Mouse (Mus musculus) CH12.LX (cell line): ENCODE results near the gene Glp2r. TPM values are rescaled to one million over a fixed set of nuclear protein-coding genes. Genes with fewer than 3 reads are reported as not detected.

Experiments
- DNase-seq: peaks from one replicate; pipeline ENCODE4 v3.0.0-alpha.2; 2013; ENCODE audit errors: extremely low read depth
- H3K27ac ChIP-seq: 2 replicates; pipeline ENCODE4 v1.5.1; 2012; ENCODE audit warnings: low read depth, mild to moderate bottlenecking, control low read depth, moderate library complexity; ENCODE audit not compliant: insufficient read depth
- H3K27me3 ChIP-seq: replicated peaks from 2 replicates; pipeline ENCODE3; 2012; ENCODE audit warnings: inconsistent platforms
- H3K36me3 ChIP-seq, 2 experiments: replicated peaks in 1 of 2; 2 replicates each; pipeline versions ENCODE3 to v1.6.1; 2012; ENCODE audit warnings: inconsistent platforms in 1 of 2, low read length in 1 of 2, mild to moderate bottlenecking in 1 of 2, mixed read lengths in 1 of 2, moderate library complexity in 1 of 2; ENCODE audit not compliant: control insufficient read depth in 1 of 2, insufficient read depth in 1 of 2
- H3K4me1 ChIP-seq, 2 experiments: 2 replicates each; pipeline ENCODE4 v1.6.1; 2012; ENCODE audit warnings: inconsistent platforms in 1 of 2, moderate library complexity in 1 of 2; ENCODE audit not compliant: insufficient read depth in 2 of 2, control insufficient read depth in 1 of 2
- H3K4me2 ChIP-seq: 2 replicates; pipeline ENCODE4 v1.6.1; 2012; ENCODE audit warnings: low read depth, mild to moderate bottlenecking, control low read depth; ENCODE audit not compliant: poor library complexity, insufficient read depth, severe bottlenecking
- H3K4me3 ChIP-seq, 3 experiments: fragments of 150-350 bp in 1 of 3; sonication (generic) in 1 of 3; replicated peaks in 1 of 3; 2 replicates each; pipeline versions ENCODE3 to v1.5.1; 2011 to 2012; ENCODE audit warnings: low read depth in 2 of 3, low read length in 2 of 3, mild to moderate bottlenecking in 2 of 3, moderate library complexity in 2 of 3, control low read depth in 1 of 3, improper control_type of control experiment in 1 of 3, inconsistent platforms in 1 of 3, mixed read lengths in 1 of 3; ENCODE audit not compliant: poor library complexity in 1 of 3
- H3K79me2 ChIP-seq: replicated peaks from 2 replicates; pipeline ENCODE4 v1.6.1; 2012; ENCODE audit warnings: mild to moderate bottlenecking, moderate library complexity; ENCODE audit not compliant: control insufficient read depth, poor library complexity, insufficient read depth, severe bottlenecking; ENCODE audit errors: extremely low read depth
- H3K9ac ChIP-seq: 2 replicates; pipeline ENCODE4 v1.6.1; 2012; ENCODE audit warnings: low read depth, mild to moderate bottlenecking, control low read depth, moderate library complexity; ENCODE audit not compliant: insufficient read depth
- H3K9me3 ChIP-seq: replicated peaks from 2 replicates; pipeline ENCODE3; 2012; ENCODE audit warnings: low read length, inconsistent platforms, mixed read lengths
- BHLHE40 ChIP-seq: IDR thresholded peaks from 2 replicates; pipeline ENCODE4 v1.6.1; 2011; ENCODE audit warnings: mild to moderate bottlenecking, low read depth, low read length, improper control_type of control experiment
- CHD1 ChIP-seq: IDR thresholded peaks from 2 replicates; pipeline ENCODE4 v1.6.1; 2012; ENCODE audit warnings: low read depth, low read length, improper control_type of control experiment, inconsistent platforms
- CTCF ChIP-seq, 2 experiments: IDR thresholded peaks in 1 of 2; conservative IDR thresholded peaks in 1 of 2; 2 replicates each; pipeline ENCODE4 v1.5.1; 2011 to 2012; ENCODE audit warnings: low read depth in 2 of 2, low read length in 2 of 2, improper control_type of control experiment in 1 of 2, inconsistent platforms in 1 of 2, mild to moderate bottlenecking in 1 of 2, moderate library complexity in 1 of 2
- E2F4 ChIP-seq: IDR thresholded peaks from 2 replicates; pipeline ENCODE4 v1.6.1; 2011; ENCODE audit warnings: low read depth, low read length, improper control_type of control experiment; ENCODE audit not compliant: insufficient replicate concordance
- ELF1 ChIP-seq: IDR thresholded peaks from 2 replicates; pipeline ENCODE4 v1.6.1; 2014; ENCODE audit warnings: low read depth, mild to moderate bottlenecking, inconsistent platforms, low read length, improper control_type of control experiment
- EP300 ChIP-seq: IDR thresholded peaks from 2 replicates; pipeline ENCODE4 v1.6.1; 2011; ENCODE audit warnings: low read length, improper control_type of control experiment
- GABPA ChIP-seq: IDR thresholded peaks from 2 replicates; pipeline ENCODE4 v1.6.1; 2012; ENCODE audit warnings: low read depth, low read length, improper control_type of control experiment, inconsistent platforms; ENCODE audit not compliant: insufficient replicate concordance
- JUN ChIP-seq: IDR thresholded peaks from 2 replicates; pipeline ENCODE4 v1.6.1; 2011; ENCODE audit warnings: low read depth, mild to moderate bottlenecking, low read length, improper control_type of control experiment, moderate library complexity; ENCODE audit not compliant: insufficient read depth
- JUND ChIP-seq: conservative IDR thresholded peaks from 2 replicates; pipeline ENCODE4 v1.6.1; 2011; ENCODE audit warnings: low read depth, low read length, improper control_type of control experiment
- KAT2A ChIP-seq: IDR thresholded peaks from 2 replicates; pipeline ENCODE4 v1.6.1; 2012; ENCODE audit warnings: low read length, improper control_type of control experiment, inconsistent platforms; ENCODE audit not compliant: insufficient replicate concordance
- MAX ChIP-seq: IDR thresholded peaks from 2 replicates; pipeline ENCODE4 v1.6.1; 2011; ENCODE audit warnings: low read length, improper control_type of control experiment
- MAZ ChIP-seq: IDR thresholded peaks from 2 replicates; pipeline ENCODE4 v1.6.1; 2012; ENCODE audit warnings: low read depth, mild to moderate bottlenecking, inconsistent platforms, low read length, improper control_type of control experiment, moderate library complexity
- MEF2A ChIP-seq: IDR thresholded peaks from 2 replicates; pipeline ENCODE4 v1.6.1; 2014; ENCODE audit warnings: low read depth, mild to moderate bottlenecking, inconsistent platforms, low read length, improper control_type of control experiment, borderline replicate concordance
- MXI1 ChIP-seq: IDR thresholded peaks from 2 replicates; pipeline ENCODE4 v1.6.1; 2011; ENCODE audit warnings: mild to moderate bottlenecking, low read depth, low read length, improper control_type of control experiment
- PAX5 ChIP-seq: IDR thresholded peaks from 2 replicates; pipeline ENCODE4 v1.6.1; 2012; ENCODE audit warnings: low read length, inconsistent platforms, mixed read lengths
- POLR2A ChIP-seq: IDR thresholded peaks from 2 replicates; pipeline ENCODE4 v1.6.1; 2011; ENCODE audit warnings: low read depth, mild to moderate bottlenecking, improper control_type of control experiment, low read length
- POLR2AphosphoS2 ChIP-seq: IDR thresholded peaks from 2 replicates; pipeline ENCODE4 v1.6.1; 2011; ENCODE audit warnings: low read depth, low read length, improper control_type of control experiment
- TCF12 ChIP-seq: IDR thresholded peaks from 2 replicates; pipeline ENCODE4 v1.6.1; 2014; ENCODE audit warnings: low read depth, mild to moderate bottlenecking, inconsistent platforms, low read length, improper control_type of control experiment
- UBTF ChIP-seq: IDR thresholded peaks from 2 replicates; pipeline ENCODE4 v1.6.1; 2012; ENCODE audit warnings: low read depth, mild to moderate bottlenecking, inconsistent platforms, low read length, improper control_type of control experiment, moderate library complexity
- USF1 ChIP-seq: IDR thresholded peaks from 2 replicates; pipeline ENCODE4 v1.6.1; 2014; ENCODE audit warnings: low read depth, mild to moderate bottlenecking, inconsistent platforms, low read length, improper control_type of control experiment
- USF2 ChIP-seq: conservative IDR thresholded peaks from 2 replicates; pipeline ENCODE4 v1.6.1; 2011; ENCODE audit warnings: low read depth, low read length, improper control_type of control experiment
- ZKSCAN1 ChIP-seq: IDR thresholded peaks from 2 replicates; pipeline ENCODE4 v1.6.1; 2012; ENCODE audit warnings: low read depth, inconsistent platforms, low read length, improper control_type of control experiment, borderline replicate concordance
- ZMIZ1 ChIP-seq: IDR thresholded peaks from 2 replicates; pipeline ENCODE4 v1.6.1; 2012; ENCODE audit warnings: low read depth, mild to moderate bottlenecking, inconsistent platforms, low read length, improper control_type of control experiment
- ZNF384 ChIP-seq: IDR thresholded peaks from 2 replicates; pipeline ENCODE4 v1.6.1; 2012; ENCODE audit warnings: low read depth, low read length, improper control_type of control experiment, inconsistent platforms
- dilution Hi-C: fragments of 300-500 bp; cut with MboI; formaldehyde crosslinking; loops from 2 replicates; pipeline ENCODE4 v1.14.3; 2020; ENCODE audit warnings: low sequenced_read_pairs; ENCODE audit not compliant: extremely low pct_unique_long_range_greater_than_20kb, extremely low pct_ligation_motif_present
- in situ Hi-C: fragments of 300-500 bp; cut with MboI; formaldehyde crosslinking; loops from 3 replicates; pipeline ENCODE4 v1.14.3; 2019; ENCODE audit warnings: low sequenced_read_pairs, low pct_ligation_motif_present, low pct_unique_long_range_greater_than_20kb, mixed read lengths
- polyA plus RNA-seq: library from polyadenylated mRNA; unstranded; fragments of >175 nt; gene quantifications from 2 replicates; pipeline ENCODE4 v1.2.1, GENCODE M21; 2012; ENCODE audit warnings: low read depth; ENCODE audit not compliant: insufficient read length
- total RNA-seq, 2 experiments: library from RNA; depleted of rRNA; stranded (reverse); fragments of 300-350 nt in 1 of 2; fragments of >200 nt in 1 of 2; gene quantifications; 2 replicates each; pipeline ENCODE4 v1.2.3; 2012 to 2014

Glp2r gene
- total and polyA plus RNA-seq, 3 experiments: 0.04 to 0.09 (median 0.07) TPM

DNA sequence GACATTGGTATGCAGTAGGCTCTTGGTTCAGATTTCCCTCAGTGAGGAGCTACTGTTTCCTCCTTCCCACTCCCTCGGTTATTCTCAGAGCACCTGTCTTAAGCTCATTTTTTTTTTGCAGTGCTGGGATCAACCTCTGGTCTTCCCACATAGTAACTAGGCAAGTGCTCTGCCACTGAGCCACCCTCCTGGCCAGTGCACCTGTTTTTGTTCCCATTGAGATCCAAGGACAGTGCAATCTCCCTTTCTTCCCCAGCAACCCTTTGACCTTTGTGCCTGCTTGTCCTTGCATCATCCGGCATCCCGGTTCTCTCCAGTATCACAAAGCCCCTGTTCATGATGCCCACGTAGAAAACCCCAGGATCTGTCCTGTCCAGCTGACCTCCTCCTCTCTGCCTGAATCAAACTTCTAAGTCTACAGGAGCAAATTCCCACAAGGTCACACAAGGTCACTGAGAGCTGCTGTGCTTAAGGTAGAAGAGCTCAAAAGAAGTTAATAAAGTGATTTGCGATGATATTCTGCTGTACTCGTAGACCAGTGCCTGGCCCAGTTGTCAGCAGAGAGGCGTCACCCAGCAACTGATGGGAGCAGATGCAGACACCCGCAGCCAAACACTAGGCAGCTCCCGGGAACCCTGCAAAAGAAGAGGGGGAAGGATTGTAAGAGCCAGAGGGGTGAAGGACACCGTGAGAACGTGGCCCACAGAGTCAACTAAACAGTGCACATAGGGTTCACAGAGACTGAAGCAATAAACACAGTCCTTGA lies 36.1 kb upstream of the Glp2r start:
- TF ChIP-seq UBTF (no peak), ELF1 (no peak), MAZ (no peak), MXI1 (no peak), EP300 (no peak), KAT2A (no peak), E2F4 (no peak), GABPA (no peak), CTCF (conservative IDR thresholded peaks at IDR 0.05 in 1 of 2, IDR thresholded peaks at IDR 0.05 in 1 of 2; ENCODE audit: low read depth in 2 of 2, low read length in 2 of 2) (no peak), USF2 (no peak), MAX (no peak)
- H3K4me2 ChIP-seq: no peak overlapping the region
- H3K9me3 ChIP-seq: peaks cover 2% of the 10 kb centered on the region
- H3K27me3 ChIP-seq: peaks cover 20% of the 10 kb centered on the region
- in situ Hi-C loops: no loop called here
- H3K4me1 ChIP-seq: peaks cover 0 to 3% of the 10 kb centered on the region in 2 experiments; a peak in 2 of 4 replicates
- no peak overlapping the region for H3K9ac ChIP-seq
- no peak for DNase-seq
- no peaks in the 10 kb centered on the region for H3K36me3 ChIP-seq
- H3K27ac ChIP-seq: no peak overlapping the region
- dilution Hi-C loops: no loop called here
- no peaks in the 10 kb centered on the region for H3K79me2 ChIP-seq
- no peak overlapping the region for H3K4me3 ChIP-seq

DNA sequence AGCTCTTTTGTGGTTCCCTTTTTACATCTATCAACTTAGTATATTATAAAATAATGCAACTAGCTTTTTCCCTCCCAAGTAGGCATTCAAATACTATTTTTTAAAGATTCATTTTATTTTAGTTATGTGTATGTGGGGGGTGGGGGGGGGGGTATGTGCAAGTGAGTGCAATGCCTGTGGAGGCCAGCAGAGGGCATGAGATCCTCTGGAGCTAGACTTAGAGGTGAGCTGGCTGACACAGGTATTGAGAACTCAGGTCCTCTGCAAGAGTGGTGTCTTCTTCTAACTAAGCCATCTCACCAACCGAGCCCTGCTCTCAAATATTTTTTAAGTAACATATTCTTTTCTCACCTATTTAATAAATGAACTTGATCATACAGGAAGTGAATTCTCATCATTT lies 34.6 kb upstream of the Glp2r start:
- no peak overlapping the region for H3K4me3 ChIP-seq
- DNase-seq: peak; percentile 9
- H3K36me3 ChIP-seq: no peaks in the 10 kb centered on the region
- H3K4me1 ChIP-seq: no peaks in the 10 kb centered on the region
- no peak overlapping the region for H3K9ac ChIP-seq
- no peaks in the 10 kb centered on the region for H3K79me2 ChIP-seq
- H3K27me3 ChIP-seq: peaks cover 26% of the 10 kb centered on the region
- in situ Hi-C loops (no loop called here), dilution Hi-C loops (no loop called here)
- peaks cover 2% of the 10 kb centered on the region for H3K9me3 ChIP-seq
- no peak for TF ChIP-seq MEF2A
- peak in 1 of 2 experiments; percentile 36; a peak in 2 of 4 replicates for TF ChIP-seq CTCF (conservative IDR thresholded peaks at IDR 0.05 in 1 of 2, IDR thresholded peaks at IDR 0.05 in 1 of 2; ENCODE audit: low read depth in 2 of 2, low read length in 2 of 2)
- H3K4me2 ChIP-seq: no peak overlapping the region
- no peak overlapping the region for H3K27ac ChIP-seq

DNA sequence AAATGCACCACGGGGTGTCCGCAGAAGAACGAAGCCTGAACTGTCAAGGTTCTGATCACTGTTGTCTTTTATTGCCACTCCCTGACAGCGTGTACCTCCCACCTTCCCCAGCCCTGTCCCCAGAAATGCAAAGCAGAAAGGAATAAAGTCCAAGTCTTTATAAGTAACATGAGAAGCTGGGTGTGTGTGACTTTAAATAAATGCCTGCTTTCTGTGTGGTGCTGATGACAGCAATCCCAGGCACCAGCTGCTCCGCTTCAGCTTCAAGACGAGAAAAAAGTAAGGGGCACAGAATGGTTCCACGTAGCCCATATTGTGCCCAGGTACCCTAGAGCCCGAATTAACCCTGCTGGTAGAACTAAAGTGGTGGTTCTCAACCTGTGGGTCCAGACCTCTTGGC lies 30.2 kb upstream of the Glp2r start:
- Histone ChIP-seq H3K27ac (no peak overlapping the region), H3K4me1 (no peaks in the 10 kb centered on the region), H3K27me3 (peaks cover 18% of the 10 kb centered on the region), H3K79me2 (no peaks in the 10 kb centered on the region), H3K9me3 (peaks cover 2% of the 10 kb centered on the region), H3K36me3 (no peaks in the 10 kb centered on the region), H3K4me2 (no peak overlapping the region), H3K4me3 (no peak overlapping the region), H3K9ac (no peak overlapping the region)
- TF ChIP-seq CHD1 (no peak), POLR2A (no peak), MXI1 (no peak), BHLHE40 (no peak), JUN (no peak), POLR2AphosphoS2 (no peak), JUND (no peak), ZKSCAN1 (no peak), ZNF384 (no peak), MAX (no peak), USF1 (no peak), KAT2A (no peak), PAX5 (no peak), ZMIZ1 (no peak), TCF12 (no peak), CTCF (conservative IDR thresholded peaks at IDR 0.05 in 1 of 2, IDR thresholded peaks at IDR 0.05 in 1 of 2; ENCODE audit: low read depth in 2 of 2, low read length in 2 of 2) (no peak)
- DNase-seq: no peak
- in situ Hi-C loops (no loop called here), dilution Hi-C loops (no loop called here)
